Comparison of ENCODE assay signal across 23 mouse cellular contexts in genomic region chr1:120251193-120251592, GRCm38 (mm10). TPM values are rescaled to one million over a fixed set of nuclear protein-coding genes. Genes with fewer than 3 reads are reported as not detected.
DNase-seq lines count a peak whose midpoint lies in the region; ATAC-seq and TF ChIP-seq lines count a peak whose summit lies in the region.
"Had no signal": no experiment of that assay in that cellular context is flagged by ENCODE, and none has a peak within 500 bp of the region (broad histone marks: within the 10 kb centered on the region; RNA-seq: fewer than 3 reads in every experiment).

No protein-coding gene starts in this region.

- WGBS in liver, embryonic 13.5 days (ENCODE audit: insufficient replicate concordance): 91% methylated on average over 1 of the region's 1 CpGs

- no peaks in the 10 kb centered on the region for H3K27me3 ChIP-seq in liver, embryonic 13.5 days
- H3K27me3 ChIP-seq: embryonic facial prominence, embryonic 13.5 days; forebrain, embryonic 12.5 days; heart, embryonic 13.5 days; hindbrain, embryonic 12.5 days; Patski had no signal

- intact Hi-C loops in gastrocnemius, adult 2 months (cut with DNase I): no loop called here

- H3K36me3 ChIP-seq in liver, embryonic 13.5 days: peaks cover 66% of the 10 kb centered on the region
- H3K36me3 ChIP-seq: embryonic facial prominence, embryonic 13.5 days; forebrain, embryonic 12.5 days; hindbrain, embryonic 12.5 days had no signal

- H3K9ac ChIP-seq in liver, embryonic 13.5 days: 0 out of 2 replicates have a peak overlapping the region, but pooled peaks have one; percentile 4
- H3K9ac ChIP-seq: embryonic facial prominence, embryonic 13.5 days; forebrain, embryonic 12.5 days; heart, embryonic 13.5 days; hindbrain, embryonic 12.5 days had no signal

- ATAC-seq in liver, embryonic 13.5 days (ENCODE audit: low read depth): no peak
- ATAC-seq in megakaryocyte, adult 5-6 weeks (ENCODE audit: poor library complexity, severe bottlenecking): peak; percentile 66
- ATAC-seq: activated CD4-positive, CD25-positive, alpha-beta regulatory T cell, adult 4 months; forebrain, embryonic 16.5 days; hindbrain, embryonic 16.5 days; inflammation-experienced regulatory T-cells, adult 6 months; Patski had no signal

- H3K4me1 ChIP-seq in liver, embryonic 13.5 days (replicated peaks): peaks cover 70% of the 10 kb centered on the region
- peaks cover 12% of the 10 kb centered on the region for H3K4me1 ChIP-seq in brown adipose tissue, adult 24 weeks (ENCODE audit: control insufficient read depth, insufficient read depth, insufficient read length, low read length)
- H3K4me1 ChIP-seq: forebrain, embryonic 12.5 days; hindbrain, embryonic 12.5 days had no signal

- H3K4me2 ChIP-seq in liver, embryonic 13.5 days: no peak overlapping the region
- H3K4me2 ChIP-seq: embryonic facial prominence, embryonic 13.5 days; forebrain, embryonic 12.5 days; heart, embryonic 13.5 days; hindbrain, embryonic 12.5 days had no signal

- no peak overlapping the region for H3K4me3 ChIP-seq in gastrocnemius, adult 2 months
- H3K4me3 ChIP-seq in liver, embryonic 13.5 days (replicated peaks): no peak overlapping the region
- H3K4me3 ChIP-seq in brown adipose tissue, adult 24 weeks (ENCODE audit: insufficient read depth, low read depth, low read length): no peak overlapping the region
- H3K4me3 ChIP-seq: embryonic facial prominence, embryonic 13.5 days; forebrain, embryonic 12.5 days; heart, embryonic 13.5 days; hindbrain, embryonic 12.5 days had no signal

- no peaks in the 10 kb centered on the region for H3K9me3 ChIP-seq in liver, embryonic 13.5 days (replicated peaks)
- H3K9me3 ChIP-seq: embryonic facial prominence, embryonic 13.5 days; forebrain, embryonic 12.5 days; heart, embryonic 13.5 days; hindbrain, embryonic 12.5 days had no signal

- TF ChIP-seq CTCF in gastrocnemius, adult 2 months (IDR thresholded peaks at IDR 0.05): no peak

- 0 out of 2 replicates have a peak overlapping the region, but pooled peaks have one; percentile 10 for H3K27ac ChIP-seq in gastrocnemius, adult 2 months
- H3K27ac ChIP-seq in liver, embryonic 13.5 days: peak overlapping the region; percentile 30
- peak overlapping the region; percentile 43 for H3K27ac ChIP-seq in brown adipose tissue, adult 24 weeks (replicated peaks; ENCODE audit: low read depth, low read length)
- H3K27ac ChIP-seq: embryonic facial prominence, embryonic 13.5 days; forebrain, embryonic 12.5 days; heart, embryonic 13.5 days; hindbrain, embryonic 12.5 days had no signal

- peak; percentile 37 for DNase-seq in gastrocnemius, adult 2 months
- DNase-seq in gastrocnemius, postnatal 25 days: no peak
- DNase-seq in liver, embryonic 13.5 days: no peak
- no peak for DNase-seq in liver
- no peak for DNase-seq in layer of hippocampus, postnatal 10 days (ENCODE audit: low spot score in 2 of 2)
- DNase-seq in left cerebral cortex, adult 11 months (ENCODE audit: low spot score): no peak
- DNase-seq: adrenal gland, postnatal 14 days; cerebellum, adult 11 months; cerebellum, adult 8-10 months; cerebellum, postnatal 14 days; gastrocnemius, postnatal 36 days; heart, postnatal 36 days had no signal

RNA-seq across cellular contexts. Expression of gene Steap3, which starts 21.3 kb away (rescaled TPM):
- total RNA-seq in gastrocnemius, adult 2 months (2021): 10 to 100 TPM; 16.0 to 22.1 TPM
- 10 to 100 TPM; 21.6 to 22.6 TPM for total RNA-seq in gastrocnemius, postnatal 25 days (2021)
- polyA plus RNA-seq in liver, embryonic 13.5 days (2015; fragmentation: Nextera tagmentation; extraction: Ambion mirVana): 46.7 and 49.5 TPM in 2 replicates
- 12.7 and 15.1 TPM in 2 replicates for polyA plus RNA-seq in brown adipose tissue, adult 24 weeks (2012; ENCODE audit: insufficient read depth, insufficient read length, missing spikeins)
- total RNA-seq in megakaryocyte, adult 5-6 weeks (2015): 16.8 and 17.5 TPM in 2 replicates
- 4.8 and 6.9 TPM in 2 replicates for total RNA-seq in megakaryocyte, adult 5-6 weeks (2017)
- total RNA-seq in layer of hippocampus, postnatal 10 days (2021): 1 to 10 TPM; 7.9 to 8.9 TPM
- polyA plus RNA-seq: activated CD4-positive, CD25-positive, alpha-beta regulatory T cell, adult 4 months had no signal
